Mouse (Mus musculus) megakaryocyte, embryonic 14.5 days (primary cell): ENCODE measurements around the gene Ppp2r3a. TPM values are rescaled to one million over a fixed set of nuclear protein-coding genes. Genes with fewer than 3 reads are reported as not detected.

ENCODE experiments used
- H3K27me3 ChIP-seq: replicated peaks from 2 replicates; pipeline ENCODE3; 2012; ENCODE audit warnings: inconsistent platforms
- H3K36me3 ChIP-seq: replicated peaks from 2 replicates; pipeline ENCODE3; 2012; ENCODE audit warnings: low read length, inconsistent platforms, mixed read lengths
- H3K4me1 ChIP-seq: 2 replicates; pipeline ENCODE4 v1.6.1; 2012; ENCODE audit warnings: inconsistent platforms
- H3K4me3 ChIP-seq: replicated peaks from 2 replicates; pipeline ENCODE3; 2012; ENCODE audit warnings: moderate library complexity, mild to moderate bottlenecking, inconsistent platforms
- H3K9me3 ChIP-seq: 2 replicates; pipeline ENCODE4 v1.6.1; 2012; ENCODE audit warnings: inconsistent platforms
- FLI1 ChIP-seq: IDR thresholded peaks from 2 replicates; pipeline ENCODE4 v1.6.1; 2012; ENCODE audit warnings: low read length, inconsistent platforms, mixed read lengths
- GATA1 ChIP-seq: IDR thresholded peaks from 3 replicates; pipeline ENCODE4 v1.6.1; 2012; ENCODE audit warnings: mixed read lengths, low read length, inconsistent platforms, borderline replicate concordance
- polyA plus RNA-seq: library from polyadenylated mRNA; stranded (reverse); fragments of >175 nt; gene quantifications from 2 replicates; pipeline ENCODE4 v1.2.3, GENCODE M21; 2012; ENCODE audit warnings: low replicate concordance; ENCODE audit not compliant: insufficient read depth

The Ppp2r3a gene
- polyA plus RNA-seq, 1 experiment, result 0.26 TPM

GRCm38 (mm10) chr9:101281906-101282305 is 30.3 kb upstream of the Ppp2r3a start:
- Histone ChIP-seq H3K9me3 (no peaks in the 10 kb centered on the region), H3K4me1 (no peaks in the 10 kb centered on the region), H3K27me3 (no peaks in the 10 kb centered on the region), H3K36me3 (no peaks in the 10 kb centered on the region), H3K4me3 (no peak overlapping the region)
- no peak for TF ChIP-seq FLI1
- no peak for TF ChIP-seq GATA1

DNA sequence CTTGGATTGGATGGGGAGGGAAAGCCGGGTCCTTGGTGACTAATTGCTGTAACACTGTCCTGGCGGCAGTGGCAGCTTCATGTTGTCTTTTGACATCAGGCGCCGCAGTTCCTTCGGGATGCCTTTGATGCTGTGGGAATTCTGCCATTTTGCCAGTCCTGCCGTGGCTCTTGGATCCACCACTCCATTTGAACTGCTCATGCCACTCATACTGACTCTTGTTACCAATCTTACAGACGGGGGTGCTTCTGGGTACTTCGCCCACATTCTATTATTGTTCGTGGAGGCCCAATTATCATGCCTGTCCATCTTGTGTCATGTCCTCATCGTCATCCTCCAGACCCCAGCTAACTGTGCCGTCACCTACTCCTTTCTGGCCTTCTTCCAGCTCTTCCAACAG is 29.7 kb upstream of the Ppp2r3a start:
- no peak overlapping the region for H3K4me3 ChIP-seq
- no peaks in the 10 kb centered on the region for H3K27me3 ChIP-seq
- no peaks in the 10 kb centered on the region for H3K36me3 ChIP-seq
- no peaks in the 10 kb centered on the region for H3K9me3 ChIP-seq
- TF ChIP-seq FLI1 (no peak), GATA1 (no peak)
- H3K4me1 ChIP-seq, result no peaks in the 10 kb centered on the region

- Histone ChIP-seq H3K27me3 (no peaks in the 10 kb centered on the region), H3K9me3 (no peaks in the 10 kb centered on the region), H3K36me3 (no peaks in the 10 kb centered on the region), H3K4me3 (no peak overlapping the region), H3K4me1 (no peaks in the 10 kb centered on the region)
- TF ChIP-seq GATA1, result no peak
- TF ChIP-seq FLI1, result no peak
Observed at GRCm38 (mm10) chr9:101280867-101281266, 29.3 kb upstream of the Ppp2r3a start.

DNA sequence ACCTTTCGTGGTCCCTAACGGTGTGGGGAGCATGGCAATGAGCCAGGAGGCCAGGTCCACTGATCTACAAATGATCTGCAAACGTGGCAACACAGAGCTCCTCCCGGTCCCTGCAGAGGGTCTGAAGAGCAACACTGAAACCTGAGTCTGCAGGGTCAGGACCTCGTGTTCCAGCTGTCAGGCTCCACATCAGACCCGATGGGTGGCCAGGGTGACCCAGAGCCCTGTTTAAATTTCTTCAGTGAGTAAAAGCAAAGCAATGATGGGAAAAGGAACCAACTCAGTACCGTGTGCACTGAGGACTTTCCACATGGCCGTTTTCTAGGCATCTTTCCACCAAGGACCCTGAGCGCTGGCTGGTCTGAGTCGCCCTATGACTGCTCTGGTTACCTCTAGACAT is 28.6 kb upstream of the Ppp2r3a start:
- no peaks in the 10 kb centered on the region for H3K9me3 ChIP-seq
- no peak overlapping the region for H3K4me3 ChIP-seq
- no peak for TF ChIP-seq FLI1
- TF ChIP-seq GATA1, result no peak
- no peaks in the 10 kb centered on the region for H3K4me1 ChIP-seq
- no peaks in the 10 kb centered on the region for H3K27me3 ChIP-seq
- H3K36me3 ChIP-seq, result no peaks in the 10 kb centered on the region

DNA sequence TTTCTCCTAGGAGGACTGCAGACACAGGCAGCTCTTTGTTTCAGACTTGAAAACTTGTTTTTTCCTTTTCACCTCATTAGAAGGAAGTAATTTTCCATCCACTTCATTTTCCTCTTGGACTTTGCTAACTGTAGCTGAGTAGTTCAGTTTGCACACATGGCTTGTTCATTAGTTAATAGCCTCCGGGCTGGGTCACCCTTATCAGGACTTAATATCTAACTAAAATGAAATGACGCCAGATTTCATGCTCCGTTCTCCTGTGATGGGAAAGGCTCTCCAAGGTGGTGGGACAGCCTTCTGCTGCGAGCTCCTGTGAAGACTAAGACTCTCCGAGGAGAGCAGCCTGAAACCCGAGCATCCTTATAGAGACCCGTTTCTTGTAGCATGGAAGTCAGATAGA is 21.1 kb upstream of the Ppp2r3a start:
- no peaks in the 10 kb centered on the region for H3K36me3 ChIP-seq
- no peak overlapping the region for H3K4me3 ChIP-seq
- H3K9me3 ChIP-seq, result peaks cover 27% of the 10 kb centered on the region
- TF ChIP-seq FLI1 (no peak), GATA1 (no peak)
- 0 out of 2 replicates have a peak, but pooled peaks cover 4% of the 10 kb centered on the region for H3K4me1 ChIP-seq
- H3K27me3 ChIP-seq, result no peaks in the 10 kb centered on the region

GRCm38 (mm10) chr9:101270020-101270419 is 18.4 kb upstream of the Ppp2r3a start:
- H3K9me3 ChIP-seq, result peaks cover 37% of the 10 kb centered on the region
- no peaks in the 10 kb centered on the region for H3K27me3 ChIP-seq
- H3K4me3 ChIP-seq, result no peak overlapping the region
- 0 out of 2 replicates have a peak, but pooled peaks cover 4% of the 10 kb centered on the region for H3K4me1 ChIP-seq
- no peak for TF ChIP-seq GATA1
- no peak for TF ChIP-seq FLI1
- no peaks in the 10 kb centered on the region for H3K36me3 ChIP-seq

DNA sequence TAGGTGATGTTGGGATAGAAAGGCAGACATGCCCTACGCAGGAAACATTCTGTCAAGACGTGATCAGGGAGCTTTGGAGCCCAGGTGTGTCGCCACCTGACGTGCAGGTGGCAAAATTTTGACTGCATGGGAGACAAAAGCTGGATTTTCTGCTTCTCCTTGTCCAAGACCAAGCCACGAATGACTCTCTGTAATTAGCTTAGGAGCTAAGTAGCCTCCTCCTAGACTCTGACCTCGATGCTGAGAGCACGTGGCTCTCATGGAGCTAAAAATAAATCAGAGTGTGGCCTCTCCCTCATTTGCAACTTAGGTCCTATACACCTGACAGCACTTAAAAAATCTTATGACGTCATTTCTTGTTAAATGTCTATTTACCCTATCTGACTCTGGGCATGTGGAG is 14.4 kb upstream of the Ppp2r3a start:
- no peaks in the 10 kb centered on the region for H3K27me3 ChIP-seq
- H3K9me3 ChIP-seq, result peaks cover 32% of the 10 kb centered on the region
- no peaks in the 10 kb centered on the region for H3K36me3 ChIP-seq
- no peak for TF ChIP-seq FLI1
- no peak for TF ChIP-seq GATA1
- no peak overlapping the region for H3K4me3 ChIP-seq
- H3K4me1 ChIP-seq, result peaks cover 9% of the 10 kb centered on the region; the same call in 1 of the 2 replicates

DNA sequence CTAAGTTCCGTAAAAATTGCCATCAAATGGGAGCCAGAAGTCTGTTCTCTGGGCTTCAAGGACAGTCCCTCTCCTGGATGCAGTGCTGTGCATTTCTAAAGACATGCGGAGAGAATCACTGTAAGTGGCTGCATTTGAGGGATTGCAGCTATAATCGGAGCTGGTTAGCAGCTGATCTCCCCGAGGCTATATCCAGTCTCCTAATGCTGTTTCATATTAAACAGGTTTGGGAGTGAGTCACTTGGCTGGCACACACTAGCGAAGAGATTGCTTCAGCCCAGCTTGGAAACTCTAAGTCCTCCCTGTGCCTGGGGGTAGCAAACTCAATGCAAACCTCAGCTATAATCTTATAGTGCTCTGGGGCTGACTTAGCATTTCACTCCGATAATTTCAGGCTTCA is 14.0 kb upstream of the Ppp2r3a start:
- Histone ChIP-seq H3K36me3 (no peaks in the 10 kb centered on the region), H3K4me1 (peaks cover 9% of the 10 kb centered on the region; the same call in 1 of the 2 replicates), H3K27me3 (no peaks in the 10 kb centered on the region), H3K4me3 (no peak overlapping the region), H3K9me3 (peaks cover 27% of the 10 kb centered on the region)
- TF ChIP-seq GATA1 (no peak), FLI1 (no peak)

- TF ChIP-seq GATA1 (no peak), FLI1 (no peak)
- peaks cover 1% of the 10 kb centered on the region for H3K27me3 ChIP-seq
- H3K9me3 ChIP-seq, result peaks cover 10% of the 10 kb centered on the region
- H3K4me1 ChIP-seq, result peaks cover 6% of the 10 kb centered on the region; the same call in 1 of the 2 replicates
- H3K4me3 ChIP-seq, result no peak overlapping the region
- no peaks in the 10 kb centered on the region for H3K36me3 ChIP-seq
Observed at GRCm38 (mm10) chr9:101262815-101263214, 11.2 kb upstream of the Ppp2r3a start.

DNA sequence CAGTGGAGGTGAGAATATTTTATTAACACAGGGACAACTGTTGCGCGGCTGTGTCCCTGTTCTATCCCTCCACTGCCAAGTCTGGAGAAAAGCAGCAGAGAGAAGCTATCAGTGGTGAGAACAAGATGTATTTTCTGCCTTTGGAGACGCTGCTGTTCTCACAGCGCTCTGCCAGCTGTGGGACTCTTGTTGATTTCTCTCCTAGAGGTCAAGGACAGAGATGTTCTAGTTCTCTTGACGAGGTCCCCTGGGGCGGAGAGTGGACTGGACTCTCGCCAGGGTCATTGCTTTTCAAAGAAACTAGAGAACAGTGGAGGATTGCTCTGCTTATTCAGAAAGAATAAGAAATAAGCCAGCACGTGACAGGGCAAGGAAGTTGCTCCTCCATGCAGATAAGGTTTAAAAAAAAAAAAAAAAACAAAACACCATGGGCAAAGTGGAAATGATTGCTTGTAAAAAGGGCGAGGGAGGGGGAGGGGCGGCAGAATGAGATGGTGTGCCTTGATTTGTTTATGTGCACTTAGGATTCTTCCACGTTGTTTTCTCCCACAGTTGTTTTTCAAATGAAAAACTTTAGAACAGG is 10.5 kb upstream of the Ppp2r3a start:
- Histone ChIP-seq H3K9me3 (peaks cover 4% of the 10 kb centered on the region), H3K4me1 (peaks cover 6% of the 10 kb centered on the region; the same call in 1 of the 2 replicates), H3K36me3 (no peaks in the 10 kb centered on the region), H3K27me3 (peaks cover 1% of the 10 kb centered on the region), H3K4me3 (no peak overlapping the region)
- TF ChIP-seq GATA1, result no peak
- no peak for TF ChIP-seq FLI1
